Mouse (Mus musculus): ENCODE data around the gene Gm17374.
"Not testable (repeated sequence)": the region's sequence is repeated elsewhere in the genome, so short reads cannot be mapped to it uniquely, and the experiment has no call there.

Gm17374 gene

GRCm38 (mm10) chr2:140151743-140152142 lies at the start of gene Gm17374:
Gm17374 (plus strand) TSS chr2:140152043.
- DNase-seq, result not testable (repeated sequence)

GRCm38 (mm10) chr2:140104951-140105350 lies 46.9 kb upstream of the Gm17374 start:
- DNase-seq, result no peak

DNA sequence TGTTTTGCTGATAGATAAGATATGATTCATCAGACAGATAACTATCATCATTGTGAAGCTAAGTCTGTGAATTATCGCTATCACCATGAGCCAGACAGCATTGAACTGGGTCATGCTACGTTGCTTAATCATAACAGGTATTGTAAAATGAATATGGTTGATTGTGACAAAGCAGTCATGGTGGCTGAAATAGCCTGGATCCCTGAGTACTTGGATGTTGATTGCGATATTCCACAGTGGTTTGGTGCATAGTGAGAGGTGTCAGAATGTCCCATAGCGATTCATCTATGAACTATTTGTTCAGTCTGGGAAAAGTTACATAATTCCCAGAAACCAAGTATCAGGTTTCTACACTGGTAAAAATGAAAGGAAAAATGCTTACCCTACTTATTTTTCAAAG lies 44.2 kb upstream of the Gm17374 start:
- DNase-seq, result no peak

- DNase-seq, result no peak
These were observed 42.9 kb upstream of the Gm17374 start for GRCm38 (mm10) chr2:140108945-140109344.

- DNase-seq, result peak; percentile 51
These were observed 38.0 kb upstream of the Gm17374 start for GRCm38 (mm10) chr2:140113851-140114250.

- DNase-seq, result no peak
These were observed 26.3 kb upstream of the Gm17374 start for GRCm38 (mm10) chr2:140125516-140125915.

- DNase-seq, result no peak
These were observed 7.4 kb downstream of the Gm17374 start for GRCm38 (mm10) chr2:140159186-140159730.

DNA sequence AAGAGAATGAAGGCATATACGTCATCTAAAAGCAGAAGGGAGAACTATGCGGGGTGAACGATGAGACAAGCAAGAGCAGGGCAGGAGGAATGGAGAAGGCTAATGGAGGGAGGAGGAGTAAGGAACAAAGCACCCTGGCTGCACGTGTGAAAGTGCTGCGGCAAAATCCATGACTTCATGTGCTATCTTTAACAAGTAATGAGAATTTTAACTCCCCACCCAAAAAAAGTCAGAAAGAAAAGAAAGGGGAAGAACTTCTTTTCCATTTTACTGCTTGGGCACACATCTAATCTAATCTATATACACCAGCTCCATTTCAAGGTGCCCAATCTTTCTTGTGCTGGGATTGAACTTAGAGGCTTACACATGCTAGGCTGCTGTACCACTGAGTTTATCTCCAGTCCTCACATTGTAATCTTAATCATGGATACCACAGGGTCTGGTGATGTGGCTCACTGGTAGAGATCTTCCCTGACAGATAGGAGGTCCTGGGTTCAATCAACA lies 11.6 kb downstream of the Gm17374 start:
- DNase-seq, result no peak

GRCm38 (mm10) chr2:140169057-140169456 lies 17.2 kb downstream of the Gm17374 start:
- no peak for DNase-seq

- peak; percentile 97 for DNase-seq
These were observed 18.4 kb downstream of the Gm17374 start, which contains the start of the genes Esf1 and Ndufaf5 for GRCm38 (mm10) chr2:140170127-140170802. Esf1 (minus strand) TSS chr2:140170564. Ndufaf5 (plus strand) TSS chr2:140170649.

DNA sequence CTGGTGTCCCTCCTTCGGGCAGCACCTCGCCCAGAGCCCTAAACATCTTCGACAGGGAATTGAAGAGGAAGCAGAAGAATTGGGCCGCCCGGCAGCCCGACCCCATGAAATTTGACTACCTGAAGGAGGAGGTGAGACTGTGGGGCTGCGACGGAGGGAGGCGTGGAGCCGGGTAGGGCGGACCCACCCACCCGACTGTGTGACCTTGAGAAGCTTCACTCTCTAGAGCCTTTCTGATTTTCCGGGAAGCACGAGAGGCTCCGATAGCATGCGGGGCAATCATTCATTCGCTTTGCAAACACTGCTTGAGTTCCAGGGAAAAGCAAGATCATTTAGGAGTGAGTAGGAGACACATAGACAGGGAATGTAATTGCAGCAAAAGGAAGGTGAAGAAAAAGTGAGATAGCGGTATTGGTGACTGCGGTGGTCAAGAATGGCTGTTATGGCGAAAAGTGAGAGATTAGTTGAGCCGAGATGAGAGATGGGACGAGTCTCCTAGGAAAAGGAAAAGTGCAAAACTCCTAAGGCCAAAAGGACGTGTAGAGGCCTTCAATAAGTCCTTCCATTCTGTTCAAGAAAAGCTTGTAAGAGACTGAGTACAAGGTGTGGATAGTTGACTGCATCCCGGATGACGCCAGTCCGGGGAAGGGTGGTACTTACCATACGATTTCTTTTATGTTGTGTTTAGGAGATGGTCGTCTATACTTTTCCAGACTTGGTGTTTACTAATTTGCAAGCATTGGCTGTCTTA lies 19.1 kb downstream of the Gm17374 start:
- no peak for DNase-seq

GRCm38 (mm10) chr2:140185685-140186210 lies 33.9 kb downstream of the Gm17374 start:
- not testable (repeated sequence) for DNase-seq

DNA sequence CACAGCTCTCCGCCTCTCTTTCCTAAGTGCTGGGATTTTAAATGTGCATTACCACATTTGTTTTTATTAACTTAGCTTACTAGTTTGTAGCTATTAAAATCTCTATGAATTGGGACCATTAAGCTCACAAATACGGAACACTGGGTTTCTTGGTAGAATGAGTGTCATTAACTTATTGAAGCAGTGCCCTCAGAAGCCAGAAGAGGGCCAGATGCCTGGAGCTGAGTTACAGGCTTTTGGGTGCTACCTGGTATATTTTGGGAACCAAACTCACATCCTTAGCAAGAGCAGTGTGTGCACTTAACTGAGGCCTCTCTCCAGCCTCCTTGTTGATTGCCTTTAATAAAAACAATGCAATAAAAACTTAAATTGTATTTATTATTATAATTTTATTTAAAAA lies 48.9 kb downstream of the Gm17374 start:
- DNase-seq, result no peak

- no peak for DNase-seq
These were observed 50.7 kb downstream of the Gm17374 start for GRCm38 (mm10) chr2:140202573-140202972.

Data from right cerebral cortex, postnatal 25 days (tissue).